ENCODE assay signal across 23 mouse cellular contexts in genomic region chr11:36436251-36436650, GRCm38 (mm10).
"Had no signal": no experiment of that assay in that cellular context is flagged by ENCODE, and none has a peak within 500 bp of the region (broad histone marks: within the 10 kb centered on the region; RNA-seq: fewer than 3 reads in every experiment).

No protein-coding gene starts in this region.

- H3K36me3 ChIP-seq: heart, embryonic 10.5 days; heart, embryonic 12.5 days; hindbrain, embryonic 13.5 days; hindbrain, embryonic 15.5 days; limb, embryonic 12.5 days; liver, embryonic 12.5 days had no signal

- H3K4me2 ChIP-seq: heart, embryonic 12.5 days; hindbrain, embryonic 13.5 days; hindbrain, embryonic 15.5 days; limb, embryonic 12.5 days; liver, embryonic 12.5 days had no signal

- ATAC-seq: hindbrain, postnatal 0 days; intestine, embryonic 16.5 days; liver, embryonic 12.5 days had no signal

- H3K4me3 ChIP-seq: gastrocnemius, adult 2 months; heart, embryonic 10.5 days; heart, embryonic 12.5 days; hindbrain, embryonic 13.5 days; hindbrain, embryonic 15.5 days; limb, embryonic 12.5 days; liver, embryonic 12.5 days had no signal

- H3K4me1 ChIP-seq: liver, embryonic 12.5 days had no signal

- H3K9ac ChIP-seq: heart, embryonic 12.5 days; hindbrain, embryonic 13.5 days; hindbrain, embryonic 15.5 days; limb, embryonic 12.5 days; liver, embryonic 12.5 days; liver, embryonic 14.5 days had no signal

- H3K9me3 ChIP-seq: heart, embryonic 10.5 days; hindbrain, embryonic 13.5 days; hindbrain, embryonic 15.5 days; limb, embryonic 12.5 days; liver, embryonic 12.5 days had no signal

- H3K27ac ChIP-seq: gastrocnemius, adult 2 months; heart, embryonic 10.5 days; hindbrain, embryonic 13.5 days; hindbrain, embryonic 15.5 days; hindbrain, postnatal 0 days; limb, embryonic 12.5 days; liver, embryonic 12.5 days; liver, embryonic 14.5 days had no signal

- H3K27me3 ChIP-seq: hindbrain, embryonic 13.5 days; hindbrain, embryonic 15.5 days; limb, embryonic 12.5 days; liver, embryonic 12.5 days had no signal

- DNase-seq: gastrocnemius, adult 2 months; gastrocnemius, postnatal 10 days; gastrocnemius, postnatal 25 days; heart, adult 18-20 months; heart, postnatal 14 days; heart, postnatal 36 days; kidney, adult 11 months; kidney, adult 2 months; kidney, adult 9 months; kidney, postnatal 10 days; kidney, postnatal 36 days; layer of hippocampus, postnatal 36 days; left cerebral cortex, postnatal 4 days; lung, adult 18-20 months had no signal
